ENCODE assay signal across 8 mouse cellular contexts in the genomic region with DNA sequence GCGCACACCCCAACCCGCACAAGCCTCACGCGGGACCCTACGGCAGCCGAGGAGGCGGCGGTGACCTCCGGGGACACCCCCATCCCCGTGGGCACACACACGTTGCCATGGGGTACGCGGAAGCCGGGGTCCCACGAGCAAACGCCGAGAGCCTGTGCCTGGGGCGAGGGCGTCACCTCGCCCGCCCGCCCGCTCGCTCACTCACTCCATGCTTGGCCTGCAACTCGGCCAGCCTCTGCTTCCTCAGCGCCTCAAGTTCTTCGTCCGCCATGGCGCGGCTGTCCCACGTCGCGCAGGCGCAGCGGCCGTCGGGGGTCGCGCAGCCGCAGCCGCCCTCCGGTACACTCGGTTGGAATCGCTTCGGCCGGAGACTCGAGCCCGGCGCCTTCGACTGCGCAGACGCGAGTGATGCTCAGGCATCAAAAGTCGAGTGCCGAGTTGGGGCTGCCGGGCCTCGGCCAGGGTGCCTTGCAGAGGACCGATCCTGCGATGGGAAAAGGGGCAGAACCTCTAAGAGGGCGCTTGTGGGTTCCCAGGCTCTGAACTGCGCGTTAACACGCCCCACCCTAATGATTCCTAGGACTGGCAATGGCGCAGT. TPM values are rescaled to one million over a fixed set of nuclear protein-coding genes. Genes with fewer than 3 reads are reported as not detected.
DNase-seq lines count a peak whose midpoint lies in the region; ATAC-seq and TF ChIP-seq lines count a peak whose summit lies in the region.

A gene (minus strand): TSS at position 421 of the 598 bp plus-strand sequence.

- peak; percentile 68 for TF ChIP-seq POLR2A in testis, adult 2 months (IDR thresholded peaks at IDR 0.05; ENCODE audit: control insufficient read depth, low read depth, low read length)

- peak within 1 kb of the TSS; percentile 93 for H3K9ac ChIP-seq in forebrain, embryonic 12.5 days
- H3K9ac ChIP-seq in heart, postnatal 0 days (replicated peaks; ENCODE audit: low read depth, low read length) = peak within 1 kb of the TSS; percentile 96
- peak within 1 kb of the TSS; percentile 85 for H3K9ac ChIP-seq in liver, embryonic 16.5 days (ENCODE audit: low read depth, low read length)
- peak within 1 kb of the TSS; percentile 85 for H3K9ac ChIP-seq in neural tube, embryonic 13.5 days

- peak within 1 kb of the TSS; percentile 72 for H3K4me2 ChIP-seq in forebrain, embryonic 12.5 days
- H3K4me2 ChIP-seq in heart, postnatal 0 days (ENCODE audit: low read depth, low read length) = peak within 1 kb of the TSS; percentile 90
- peak within 1 kb of the TSS; percentile 59 for H3K4me2 ChIP-seq in liver, embryonic 16.5 days (ENCODE audit: low read depth, low read length)
- peak within 1 kb of the TSS; percentile 57 for H3K4me2 ChIP-seq in neural tube, embryonic 13.5 days

- peak within 1 kb of the TSS; percentile 99 for H3K4me3 ChIP-seq in E14TG2a.4 (replicated peaks; ENCODE audit: low read length)
- H3K4me3 ChIP-seq in forebrain, embryonic 12.5 days (replicated peaks) = peak within 1 kb of the TSS; percentile 95
- H3K4me3 ChIP-seq in heart, postnatal 0 days (ENCODE audit: low read depth, low read length) = peak within 1 kb of the TSS; percentile 91
- peak within 1 kb of the TSS; percentile 86 for H3K4me3 ChIP-seq in liver, embryonic 16.5 days (ENCODE audit: low read depth, low read length)
- peak within 1 kb of the TSS; percentile 61 for H3K4me3 ChIP-seq in neural tube, embryonic 13.5 days
- peak within 1 kb of the TSS; percentile 92 for H3K4me3 ChIP-seq in testis, adult 2 months (ENCODE audit: control insufficient read depth, low read depth, low read length)

- H3K27ac ChIP-seq in forebrain, embryonic 12.5 days = peak within 1 kb of the TSS; percentile 80
- H3K27ac ChIP-seq in heart, postnatal 0 days (ENCODE audit: low read depth) = peak within 1 kb of the TSS; percentile 84
- H3K27ac ChIP-seq in liver, embryonic 16.5 days (ENCODE audit: low read length) = peak within 1 kb of the TSS; percentile 54
- peak within 1 kb of the TSS; percentile 83 for H3K27ac ChIP-seq in neural tube, embryonic 13.5 days (replicated peaks)
- peak within 1 kb of the TSS; percentile 76 for H3K27ac ChIP-seq in testis, adult 2 months (ENCODE audit: control insufficient read depth, insufficient read depth, low read depth, low read length)

- under 1% methylated on average over 57 of the region's 64 CpGs for WGBS in forebrain, embryonic 12.5 days
- WGBS in heart, postnatal 0 days = under 1% methylated on average over 64 of the region's 64 CpGs
- WGBS in liver, embryonic 16.5 days (ENCODE audit: insufficient replicate concordance) = under 1% methylated on average over 64 of the region's 64 CpGs
- under 1% methylated on average over 60 of the region's 64 CpGs for WGBS in neural tube, embryonic 13.5 days

- TF ChIP-seq CTCF in E14TG2a.4 (conservative IDR thresholded peaks at IDR 0.05; ENCODE audit: low read length) = no peak
- TF ChIP-seq CTCF in heart, postnatal 0 days (IDR thresholded peaks at IDR 0.05; ENCODE audit: low read depth) = no peak
- no peak for TF ChIP-seq CTCF in testis, adult 2 months (IDR thresholded peaks at IDR 0.05; ENCODE audit: control insufficient read depth, insufficient read depth, insufficient replicate concordance, low read depth, low read length)

- no peak for TF ChIP-seq EP300 in heart, postnatal 0 days (IDR thresholded peaks at IDR 0.05; ENCODE audit: low read depth)

- H3K9me3 ChIP-seq in E14TG2a.4 (ENCODE audit: low read length) = no peaks in the 10 kb centered on the region
- no peaks in the 10 kb centered on the region for H3K9me3 ChIP-seq in forebrain, embryonic 12.5 days
- H3K9me3 ChIP-seq in heart, postnatal 0 days (replicated peaks; ENCODE audit: control insufficient read depth, low read length) = no peaks in the 10 kb centered on the region
- no peaks in the 10 kb centered on the region for H3K9me3 ChIP-seq in liver, embryonic 16.5 days (replicated peaks; ENCODE audit: control insufficient read depth, low read length)
- no peaks in the 10 kb centered on the region for H3K9me3 ChIP-seq in neural tube, embryonic 13.5 days

- H3K27me3 ChIP-seq in E14TG2a.4 (ENCODE audit: insufficient read depth, low read length) = no peaks in the 10 kb centered on the region
- H3K27me3 ChIP-seq in forebrain, embryonic 12.5 days = no peaks in the 10 kb centered on the region
- H3K27me3 ChIP-seq in heart, postnatal 0 days (ENCODE audit: control insufficient read depth, insufficient read depth, low read length) = no peaks in the 10 kb centered on the region
- no peaks in the 10 kb centered on the region for H3K27me3 ChIP-seq in liver, embryonic 16.5 days (ENCODE audit: control insufficient read depth, insufficient read depth, low read depth, low read length)
- H3K27me3 ChIP-seq in neural tube, embryonic 13.5 days = no peaks in the 10 kb centered on the region
- no peaks in the 10 kb centered on the region for H3K27me3 ChIP-seq in testis, adult 2 months (ENCODE audit: control insufficient read depth, insufficient read depth, low read length)

- ATAC-seq in forebrain, embryonic 12.5 days (ENCODE audit: low FRiP score) = peak; percentile 92
- peak; percentile 92 for ATAC-seq in heart, postnatal 0 days (ENCODE audit: insufficient read depth, low read depth)
- ATAC-seq in liver, embryonic 16.5 days (ENCODE audit: low read depth) = peak; percentile 83
- ATAC-seq in neural tube, embryonic 13.5 days (ENCODE audit: low read depth) = peak; percentile 93

- peaks cover 38% of the 10 kb centered on the region for H3K36me3 ChIP-seq in E14TG2a.4 (ENCODE audit: insufficient read depth, low read length)
- H3K36me3 ChIP-seq in forebrain, embryonic 12.5 days (replicated peaks) = peaks cover 37% of the 10 kb centered on the region
- peaks cover 36% of the 10 kb centered on the region for H3K36me3 ChIP-seq in heart, postnatal 0 days (replicated peaks; ENCODE audit: control insufficient read depth, insufficient read depth, low read length)
- H3K36me3 ChIP-seq in liver, embryonic 16.5 days (ENCODE audit: control insufficient read depth, insufficient read depth) = no peaks in the 10 kb centered on the region; the same call in 1 of the 2 replicates
- peaks cover 36% of the 10 kb centered on the region for H3K36me3 ChIP-seq in neural tube, embryonic 13.5 days
- no peaks in the 10 kb centered on the region; the same call in 1 of the 2 replicates for H3K36me3 ChIP-seq in testis, adult 2 months (ENCODE audit: control insufficient read depth, insufficient read depth, low read length)

- H3K4me1 ChIP-seq in E14TG2a.4 (replicated peaks; ENCODE audit: low read depth, low read length) = peaks cover 45% of the 10 kb centered on the region
- H3K4me1 ChIP-seq in forebrain, embryonic 12.5 days = peaks cover 9% of the 10 kb centered on the region
- H3K4me1 ChIP-seq in heart, postnatal 0 days (ENCODE audit: control insufficient read depth, insufficient read depth) = peaks cover 4% of the 10 kb centered on the region; the same call in 1 of the 2 replicates
- peaks cover 19% of the 10 kb centered on the region for H3K4me1 ChIP-seq in liver, embryonic 16.5 days (ENCODE audit: control insufficient read depth, low read depth, low read length)
- peaks cover 13% of the 10 kb centered on the region for H3K4me1 ChIP-seq in neural tube, embryonic 13.5 days (replicated peaks)
- H3K4me1 ChIP-seq in testis, adult 2 months (ENCODE audit: control insufficient read depth, insufficient read depth, low read length) = peaks cover 5% of the 10 kb centered on the region

- peak; percentile 92 for DNase-seq in c-Kit-positive CD71-positive TER-119-positive erythroid progenitor cells, embryonic 14.5 days (ENCODE audit: low spot score)
- DNase-seq in heart, postnatal 0 days (ENCODE audit: low spot score) = peak; percentile 91
- DNase-seq in kidney, postnatal 4 days = peak; percentile 99

RNA-seq across cellular contexts. Expression of the gene that starts here (rescaled TPM):
- 265 and 275 TPM in 2 replicates for polyA plus RNA-seq in forebrain, embryonic 12.5 days (2016; fragmentation: Nextera tagmentation; extraction: Ambion mirVana)
- 24.5 and 45.6 TPM in 2 replicates for total RNA-seq in heart, postnatal 0 days (2014; rRNA removed; ENCODE audit: low replicate concordance)
- polyA plus RNA-seq in heart, postnatal 0 days (2015; fragmentation: Nextera tagmentation; extraction: Ambion mirVana) = 278 TPM in 2 replicates
- polyA plus RNA-seq in liver, embryonic 16.5 days (2015; fragmentation: Nextera tagmentation; extraction: Ambion mirVana) = 109 and 113 TPM in 2 replicates
- 280 and 305 TPM in 2 replicates for polyA plus RNA-seq in neural tube, embryonic 13.5 days (2015; fragmentation: Nextera tagmentation; extraction: Ambion mirVana)
- polyA plus RNA-seq in testis, adult 2 months (2012; rRNA removed) = 272 and 388 TPM in 2 replicates

Comparison
In these comparisons a context has a peak if more than half of its experiments do, and no peak if none do; other contexts are left out.
1. Peak in every context shown above with its lines: DNase-seq, ATAC-seq, H3K4me3 ChIP-seq and H3K27ac ChIP-seq.